Mouse (Mus musculus) stomach, postnatal 0 days (tissue): ENCODE data around the gene Btbd9.

Experiments used
- CTCF ChIP-seq: IDR thresholded peaks from 2 replicates; pipeline ENCODE4 v1.5.1; 2016; ENCODE audit warnings: antibody characterized with exemption, low read depth, mild to moderate bottlenecking, moderate library complexity
- EP300 ChIP-seq: optimal IDR thresholded peaks from 2 replicates; pipeline ENCODE3; 2016; ENCODE audit warnings: antibody characterized with exemption

DNA sequence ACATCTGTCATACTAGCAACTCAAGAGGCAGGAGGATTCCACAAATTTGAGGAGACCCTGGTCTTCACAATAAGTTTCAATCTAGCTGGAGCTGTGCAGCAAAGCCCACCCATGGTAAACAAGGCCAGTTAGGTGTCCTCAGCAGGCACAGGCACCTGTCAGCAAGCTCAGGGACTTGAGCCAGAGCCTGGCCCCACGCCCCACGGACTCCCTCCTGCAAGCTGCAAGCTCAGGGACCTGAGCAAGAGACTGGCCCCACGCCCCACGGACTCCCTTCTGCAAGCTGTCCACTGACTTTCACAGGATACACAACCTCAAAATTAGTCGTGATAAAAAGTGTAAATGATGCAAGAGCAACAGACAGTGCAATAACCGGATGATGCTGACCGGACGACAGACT lies 307.8 kb downstream of the Btbd9 start:
- TF ChIP-seq CTCF (no peak), EP300 (no peak)
